Comparison of ENCODE assay signal across 26 mouse cellular contexts in genomic region chr3:133557602-133558001, GRCm38 (mm10). TPM values are rescaled to one million over a fixed set of nuclear protein-coding genes. Genes with fewer than 3 reads are reported as not detected.
DNase-seq lines count a peak whose midpoint lies in the region; ATAC-seq lines count a peak whose summit lies in the region.
"Had no signal": no experiment of that assay in that cellular context is flagged by ENCODE, and none has a peak within 500 bp of the region (broad histone marks: within the 10 kb centered on the region; RNA-seq: fewer than 3 reads in every experiment).

No protein-coding gene starts in this region.

- peak overlapping the region; percentile 27 for H3K27ac ChIP-seq in lung, embryonic 16.5 days (ENCODE audit: low read length)
- H3K27ac ChIP-seq: embryonic facial prominence, embryonic 12.5 days; embryonic facial prominence, embryonic 15.5 days; heart, embryonic 15.5 days; hindbrain, embryonic 14.5 days; hindbrain, postnatal 0 days had no signal

- H3K9ac ChIP-seq in lung, embryonic 16.5 days (ENCODE audit: low read length): no peak overlapping the region
- H3K9ac ChIP-seq: embryonic facial prominence, embryonic 12.5 days; embryonic facial prominence, embryonic 15.5 days; forebrain, postnatal 0 days; heart, embryonic 12.5 days; heart, embryonic 15.5 days; hindbrain, embryonic 14.5 days had no signal

- no peaks in the 10 kb centered on the region for H3K36me3 ChIP-seq in lung, embryonic 16.5 days (ENCODE audit: control insufficient read depth, insufficient read depth, low read length)
- H3K36me3 ChIP-seq: embryonic facial prominence, embryonic 12.5 days; embryonic facial prominence, embryonic 15.5 days; G1E; heart, embryonic 12.5 days; heart, embryonic 15.5 days had no signal

- WGBS in lung, embryonic 16.5 days: 16% methylated on average over 6 of the region's 6 CpGs

- peak; percentile 1 for DNase-seq in heart, adult 11 months
- no peak for DNase-seq in heart, postnatal 4 days
- no peak for DNase-seq in lung, adult 18-20 months
- DNase-seq in left cerebral cortex, adult 8-10 months (ENCODE audit: low spot score in 2 of 2): no peak
- DNase-seq: adrenal gland, adult 8-10 months; adrenal gland, postnatal 25 days; cerebellum, adult 18-20 months; cerebellum, adult 9-10 months; cerebellum, postnatal 14 days; forebrain, postnatal 0 days; gastrocnemius, postnatal 25 days; heart, postnatal 10 days; heart, postnatal 36 days had no signal

- no peak for ATAC-seq in lung, embryonic 16.5 days (ENCODE audit: low read depth)
- ATAC-seq in inflammation-experienced regulatory T-cells, adult 6 months: peak; percentile 40
- ATAC-seq: activated CD4-positive, CD25-positive, alpha-beta regulatory T cell, adult 4 months; forebrain, embryonic 14.5 days; forebrain, postnatal 0 days; hindbrain, postnatal 0 days; intestine, postnatal 0 days had no signal

- no peaks in the 10 kb centered on the region for H3K27me3 ChIP-seq in lung, embryonic 16.5 days (ENCODE audit: control insufficient read depth, insufficient read depth, low read depth, low read length)
- H3K27me3 ChIP-seq: CH12.LX; embryonic facial prominence, embryonic 12.5 days; embryonic facial prominence, embryonic 15.5 days; heart, embryonic 12.5 days; heart, embryonic 15.5 days had no signal

- H3K9me3 ChIP-seq in lung, embryonic 16.5 days (ENCODE audit: control insufficient read depth, low read length): no peaks in the 10 kb centered on the region
- H3K9me3 ChIP-seq: embryonic facial prominence, embryonic 12.5 days; embryonic facial prominence, embryonic 15.5 days; G1E; heart, embryonic 12.5 days; heart, embryonic 15.5 days had no signal

- no peak overlapping the region for H3K4me3 ChIP-seq in lung, embryonic 16.5 days (ENCODE audit: low read length)
- H3K4me3 ChIP-seq: embryonic facial prominence, embryonic 12.5 days; embryonic facial prominence, embryonic 15.5 days; heart, embryonic 12.5 days; heart, embryonic 15.5 days had no signal

- H3K4me1 ChIP-seq in lung, embryonic 16.5 days (replicated peaks; ENCODE audit: control insufficient read depth, insufficient read depth, low read length): no peaks in the 10 kb centered on the region; the same call in 1 of the 2 replicates
- H3K4me1 ChIP-seq: embryonic facial prominence, embryonic 15.5 days; heart, embryonic 12.5 days; heart, embryonic 15.5 days had no signal

- H3K4me2 ChIP-seq in lung, embryonic 16.5 days (ENCODE audit: low read depth, low read length): no peak overlapping the region
- H3K4me2 ChIP-seq: embryonic facial prominence, embryonic 12.5 days; embryonic facial prominence, embryonic 15.5 days; heart, embryonic 12.5 days; heart, embryonic 15.5 days; hindbrain, embryonic 14.5 days had no signal

RNA-seq across cellular contexts. Expression of gene Tet2, which starts 12.7 kb away (rescaled TPM):
- total RNA-seq in heart, postnatal 4 days (2021): 10 to 100 TPM; 41.7 to 48.3 TPM
- polyA plus RNA-seq in lung, embryonic 16.5 days (2015; fragmentation: Nextera tagmentation; extraction: Ambion mirVana): 16.1 and 18.8 TPM in 2 replicates
- 10 to 100 TPM; 32.8 to 63.9 (median 50.7) TPM for polyA plus RNA-seq in inflammation-experienced regulatory T-cells, adult 6 months (2017; shearing (Covaris generic))
- total RNA-seq in left cerebral cortex, adult 8-10 months (2022): 10 to 100 TPM; 40.4 to 51.3 (median 44.4) TPM
